Mouse (Mus musculus): ENCODE measurements at regions not wholly inside any gene's neighbourhood (a gene's known extent, or its start where the extent isn't known, plus 50 kb on each side); places are given as distances from the start of the nearest gene placed in this dataset.

DNA sequence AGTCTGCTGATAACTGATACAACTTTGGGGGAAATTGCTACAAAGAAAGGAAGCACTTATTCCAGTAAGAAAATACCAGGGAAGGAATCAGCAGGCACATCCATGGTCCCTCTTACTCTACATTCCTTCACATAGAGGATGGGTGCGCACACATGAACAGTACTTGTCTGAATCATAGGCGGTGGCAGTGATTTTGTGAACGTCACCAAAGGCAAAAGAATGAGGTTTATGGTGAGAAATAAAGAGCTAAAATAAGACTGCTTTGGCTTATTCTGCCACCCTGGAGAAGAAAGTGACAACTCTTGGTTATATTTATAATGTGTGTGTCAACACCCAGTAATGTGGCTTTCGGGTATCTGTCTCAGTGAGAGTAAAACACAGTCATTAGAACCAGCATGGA is 59.9 kb upstream of the Ccdc80 start:
- in situ Hi-C loops (cut with MboI, MseI), result no loop called here

DNA sequence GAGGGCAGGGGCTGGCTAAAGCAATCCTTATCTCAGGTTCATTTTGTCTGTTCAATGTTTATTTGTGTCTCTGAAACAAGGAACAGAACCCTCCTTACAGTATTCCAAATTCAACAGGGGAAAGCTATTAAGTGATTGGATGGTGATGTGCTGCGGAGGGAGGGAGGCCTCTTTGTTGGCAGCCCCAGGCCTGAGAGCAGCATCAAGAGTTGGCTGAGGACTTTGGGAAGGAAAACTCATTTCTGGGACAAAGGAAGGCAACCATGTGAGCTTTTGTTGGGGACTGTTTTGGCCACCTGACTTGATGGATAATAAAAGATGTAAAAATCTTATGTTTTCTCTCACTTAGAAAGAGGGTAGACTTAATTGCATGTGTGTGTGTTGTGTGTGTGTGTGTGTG is 58.8 kb upstream of the Ccdc80 start:
- in situ Hi-C loops (cut with MboI, MseI), result no loop called here

DNA sequence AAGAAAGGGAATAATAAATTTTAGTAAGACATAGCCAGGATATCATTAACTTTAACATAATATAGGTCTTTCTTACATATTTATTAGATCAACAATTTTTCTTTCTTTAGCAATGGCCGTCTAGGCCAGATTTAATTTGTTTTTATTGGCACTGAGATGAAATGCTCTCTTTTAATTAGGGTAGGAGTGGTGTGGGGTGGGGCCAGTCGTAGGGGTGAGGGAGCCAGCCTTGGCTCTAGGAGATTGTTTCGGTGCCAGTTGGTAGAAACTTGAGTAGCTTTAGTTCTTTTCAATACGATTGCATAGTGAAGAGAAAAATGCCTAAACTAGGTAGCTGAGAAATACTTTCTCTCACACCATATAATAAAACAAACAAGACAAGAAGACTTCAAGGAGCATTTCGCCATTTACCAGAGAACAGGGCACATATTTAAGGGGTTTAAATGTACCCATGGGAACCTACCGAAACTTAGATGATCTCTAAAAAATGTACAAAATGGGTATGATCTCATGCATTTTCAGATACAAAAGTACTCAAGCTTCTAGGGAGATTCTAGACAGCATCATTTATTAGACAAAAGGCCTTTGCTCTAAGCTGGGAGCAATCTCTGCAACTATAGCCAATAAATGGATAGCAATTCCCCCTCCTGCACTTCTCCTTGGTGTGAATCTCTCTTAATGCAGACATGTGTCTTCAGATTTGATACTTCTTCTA is 56.2 kb upstream of the Ccdc80 start:
- in situ Hi-C loops (cut with MboI, MseI), result loop anchor here (5.0 kb wide), 1 partner anchor 275 kb away; no protein-coding TSS in a partner anchor

DNA sequence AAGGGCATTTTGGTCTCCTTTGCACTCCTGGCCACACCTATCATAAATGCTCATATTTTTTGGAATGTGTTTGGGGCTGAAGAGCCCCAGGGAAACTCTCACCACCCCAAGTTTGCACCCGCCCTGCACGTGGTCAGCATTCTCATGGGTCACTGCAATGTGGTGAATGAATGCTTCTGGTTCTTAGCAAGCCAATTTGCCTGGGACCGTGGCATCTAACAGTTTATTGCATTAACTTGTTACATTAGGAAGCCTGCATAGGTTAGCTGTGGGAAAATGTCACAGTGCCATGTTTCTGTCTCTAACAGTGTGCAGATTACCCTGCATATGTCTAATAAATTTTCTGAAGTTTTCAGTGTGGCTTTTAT is 55.7 kb upstream of the Ccdc80 start:
- in situ Hi-C loops (cut with MboI, MseI), result loop anchor here (5.0 kb wide), 1 partner anchor 275 kb away; no protein-coding TSS in a partner anchor

DNA sequence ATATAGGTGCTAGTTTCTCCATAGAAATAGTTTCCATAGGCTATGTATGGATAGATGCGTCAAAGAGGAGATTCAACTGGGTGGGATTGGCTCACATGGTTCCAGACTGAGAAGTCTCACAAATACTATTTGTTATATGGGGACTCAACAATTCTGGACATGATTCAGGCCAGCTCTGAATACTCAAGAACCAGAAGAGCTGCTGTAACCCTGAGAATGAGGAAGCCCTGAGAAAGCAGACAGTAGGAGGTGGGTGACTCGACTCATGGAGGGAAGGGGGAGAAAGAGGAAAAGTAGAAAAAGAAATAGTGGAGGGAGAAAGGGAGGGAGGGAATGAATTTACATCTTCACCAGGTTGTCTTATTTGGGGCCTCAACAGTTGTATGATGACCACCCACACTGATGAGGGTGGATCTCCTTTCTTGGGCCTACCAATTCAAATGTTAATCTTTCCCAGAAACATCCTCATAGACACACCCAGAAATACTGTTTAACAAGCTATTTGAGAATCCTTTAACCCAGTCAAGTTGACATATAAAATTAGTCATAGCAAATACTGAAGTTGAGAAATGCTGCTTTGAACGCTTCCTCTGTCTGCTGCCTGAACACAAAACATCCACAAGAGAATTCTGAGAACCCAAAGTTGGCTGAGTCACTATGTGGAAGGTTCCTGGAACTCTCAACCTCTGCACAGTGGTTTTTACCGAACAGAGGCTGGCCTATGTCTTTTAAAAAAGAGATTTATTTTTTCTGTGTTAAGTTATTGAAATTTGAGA is 54.8 kb upstream of the Ccdc80 start:
- in situ Hi-C loops (cut with MboI, MseI), result loop anchor here (5.0 kb wide), 1 partner anchor 276 kb away; no protein-coding TSS in a partner anchor
